Mouse (Mus musculus) myocyte (in vitro differentiated cells): ENCODE data around the gene Pgbd1.

Experiments
- CEBPB ChIP-seq: IDR thresholded peaks from 2 replicates; pipeline ENCODE4 v1.6.1; 2011; ENCODE audit warnings: mild to moderate bottlenecking, moderate library complexity; ENCODE audit not compliant: poor library complexity, insufficient read depth, severe bottlenecking
- MAX ChIP-seq: IDR thresholded peaks from one replicate; pipeline ENCODE4 v1.6.1; 2011; ENCODE audit warnings: low read depth, mild to moderate bottlenecking, control low read depth
- MYOD1 ChIP-seq, 3 experiments: IDR thresholded peaks; one replicate each; pipeline ENCODE4 v1.6.1; 2011; ENCODE audit warnings: control low read depth in 2 of 3, low read depth in 2 of 3, mild to moderate bottlenecking in 2 of 3, moderate library complexity in 1 of 3; ENCODE audit not compliant: insufficient read length in 2 of 3, control insufficient read depth in 1 of 3
- MYOG ChIP-seq, 3 experiments: IDR thresholded peaks; one replicate each; pipeline ENCODE4 v1.6.1; 2011; ENCODE audit warnings: control low read depth in 2 of 3, low read depth in 2 of 3, mild to moderate bottlenecking in 2 of 3; ENCODE audit not compliant: insufficient read length in 2 of 3, control insufficient read depth in 1 of 3, insufficient read depth in 1 of 3
- POLR2A ChIP-seq: IDR thresholded peaks from one replicate; pipeline ENCODE4 v1.6.1; 2011; ENCODE audit warnings: low read depth, mild to moderate bottlenecking, control low read depth, moderate library complexity; ENCODE audit not compliant: insufficient read length
- POLR2AphosphoS2 ChIP-seq: IDR thresholded peaks from one replicate; pipeline ENCODE4 v1.6.1; 2011; ENCODE audit warnings: low read depth, control low read depth; ENCODE audit not compliant: insufficient read length
- REST ChIP-seq: IDR thresholded peaks from one replicate; pipeline ENCODE4 v1.6.1; 2011; ENCODE audit warnings: mild to moderate bottlenecking, control low read depth, moderate library complexity; ENCODE audit not compliant: insufficient read depth, insufficient read length
- SRF ChIP-seq: IDR thresholded peaks from one replicate; pipeline ENCODE4 v1.6.1; 2011; ENCODE audit warnings: low read depth; ENCODE audit not compliant: control insufficient read depth, insufficient read length
- TCF3 ChIP-seq: IDR thresholded peaks from one replicate; pipeline ENCODE4 v1.6.1; 2011; ENCODE audit warnings: low read depth, control low read depth; ENCODE audit not compliant: insufficient read length
- USF1 ChIP-seq: IDR thresholded peaks from one replicate; pipeline ENCODE4 v1.6.1; 2011; ENCODE audit warnings: low read depth, mild to moderate bottlenecking, control low read depth, moderate library complexity

- TF ChIP-seq POLR2A (no peak), POLR2AphosphoS2 (no peak), SRF (no peak), TCF3 (no peak), USF1 (no peak), MAX (no peak), MYOD1 (IDR thresholded peaks at IDR 0.05; ENCODE audit: control insufficient read depth in 1 of 3, insufficient read length in 2 of 3, low read depth in 2 of 3) (no peak), MYOG (IDR thresholded peaks at IDR 0.05; ENCODE audit: control insufficient read depth in 1 of 3, insufficient read depth in 1 of 3, insufficient read length in 2 of 3, low read depth in 2 of 3) (no peak), CEBPB (no peak), REST (no peak)
Measured at GRCm38 (mm10) chr13:21456347-21456746, 15.5 kb upstream of the Pgbd1 start.
